Mouse (Mus musculus): Measurements from ENCODE around the gene Mpv17l. TPM values are rescaled to one million over a fixed set of nuclear protein-coding genes. Genes with fewer than 3 reads are reported as not detected.
A peak's percentile ranks its signal among the peaks of the same experiment; 100 is the strongest.

Gene Mpv17l
- total and polyA plus RNA-seq, 3 experiments = 0.51 to 1.3 (median 0.69) TPM

DNA sequence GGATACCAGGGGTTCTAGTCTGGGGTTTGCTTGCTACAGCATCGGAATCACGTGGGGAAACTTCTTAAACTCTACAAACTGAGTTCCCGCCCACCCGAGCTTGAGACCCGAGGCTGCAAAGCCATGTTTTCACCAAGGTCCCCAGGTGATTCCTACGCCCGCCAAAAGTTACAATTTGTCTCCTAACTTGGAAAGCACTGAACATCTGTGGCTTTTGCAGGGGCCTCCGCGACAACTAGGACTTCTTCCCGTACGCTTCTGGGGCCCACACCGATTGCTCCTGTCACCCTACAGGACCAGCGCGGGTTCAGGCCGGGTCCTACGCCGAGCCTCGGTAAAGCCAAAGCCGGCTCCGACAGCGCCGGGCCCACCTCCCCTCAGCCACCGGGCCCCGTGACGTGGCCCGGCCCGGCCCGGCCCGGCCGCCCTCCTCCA is 547 bp upstream of the Mpv17l start (continued):
- no peak for TF ChIP-seq MYC (IDR thresholded peaks at IDR 0.05; ENCODE audit: low read depth, low read length)
- TF ChIP-seq E2F4 (IDR thresholded peaks at IDR 0.05; ENCODE audit: insufficient replicate concordance, low read depth, low read length) = no peak
- TF ChIP-seq RCOR1 (conservative IDR thresholded peaks at IDR 0.05; ENCODE audit: low read depth, low read length) = no peak
- TF ChIP-seq EP300 (IDR thresholded peaks at IDR 0.05; ENCODE audit: low read length) = no peak

DNA sequence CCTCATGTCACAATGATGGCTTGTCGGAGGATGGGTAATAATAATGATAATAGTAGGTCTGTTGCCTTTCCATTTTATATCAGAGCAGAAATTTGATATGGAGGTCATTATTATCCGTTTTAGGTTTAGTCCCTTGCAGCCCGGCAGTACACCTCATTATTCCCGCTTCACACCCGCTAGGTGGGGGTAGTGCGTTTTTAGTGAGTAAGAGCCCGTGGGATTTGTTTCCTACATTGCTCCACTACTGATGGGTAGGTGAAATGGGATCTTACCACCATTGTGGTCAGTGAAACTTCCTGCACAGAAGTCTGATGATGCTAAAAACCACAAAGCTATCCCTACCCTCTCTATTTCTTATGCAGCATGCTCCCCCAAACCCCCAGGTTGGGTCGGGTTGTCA is 527 bp downstream of the Mpv17l start:
- Histone ChIP-seq H3K4me1 (ENCODE audit: control insufficient read depth in 1 of 2, insufficient read depth in 2 of 2) (peaks cover 3 to 39% of the 10 kb centered on the region in 2 experiments; a peak in 3 of 4 replicates), H3K9ac (ENCODE audit: insufficient read depth, low read depth) (peak overlapping the region; percentile 45), H3K9me3 (replicated peaks; ENCODE audit: low read length) (no peaks in the 10 kb centered on the region), H3K36me3 (replicated peaks in 1 of 2; ENCODE audit: control insufficient read depth in 1 of 2, insufficient read depth in 1 of 2, low read length in 1 of 2) (peaks cover 0 to 16% of the 10 kb centered on the region in 2 experiments), H3K79me2 (replicated peaks; ENCODE audit: control insufficient read depth, extremely low read depth, insufficient read depth, poor library complexity, severe bottlenecking) (peaks cover 32% of the 10 kb centered on the region), H3K27me3 (replicated peaks) (no peaks in the 10 kb centered on the region), H3K27ac (ENCODE audit: insufficient read depth, low read depth) (peak overlapping the region; percentile 52), H3K4me2 (ENCODE audit: insufficient read depth, low read depth, poor library complexity, severe bottlenecking) (peak overlapping the region; percentile 68), H3K4me3 (replicated peaks in 1 of 3; ENCODE audit: low read depth in 2 of 3, low read length in 2 of 3, poor library complexity in 1 of 3) (peak overlapping the region; percentile 75 to 91 (median 87))
- DNase-seq (ENCODE audit: extremely low read depth) = peak; percentile 91
- dilution Hi-C loops (cut with MboI; ENCODE audit: extremely low pct_ligation_motif_present, extremely low pct_unique_long_range_greater_than_20kb, low sequenced_read_pairs) (no loop called here), in situ Hi-C loops (cut with MboI; ENCODE audit: low pct_ligation_motif_present, low pct_unique_long_range_greater_than_20kb, low sequenced_read_pairs) (no loop called here)
- TF ChIP-seq MYC (IDR thresholded peaks at IDR 0.05; ENCODE audit: low read depth, low read length) = peak; percentile 50; the same call in 1 of the 2 replicates
- TF ChIP-seq E2F4 (IDR thresholded peaks at IDR 0.05; ENCODE audit: insufficient replicate concordance, low read depth, low read length) = 0 out of 2 replicates have a peak, but pooled peaks have one; percentile 45
- TF ChIP-seq MAZ (IDR thresholded peaks at IDR 0.05; ENCODE audit: low read depth, low read length) = no peak; the same call in 1 of the 2 replicates
- TF ChIP-seq MAFK (IDR thresholded peaks at IDR 0.05; ENCODE audit: insufficient replicate concordance, low read length) = 0 out of 2 replicates have a peak, but pooled peaks have one; percentile 34
- TF ChIP-seq RCOR1 (conservative IDR thresholded peaks at IDR 0.05; ENCODE audit: low read depth, low read length) = no peak
- TF ChIP-seq USF1 (IDR thresholded peaks at IDR 0.05; ENCODE audit: low read depth, low read length) = no peak
- TF ChIP-seq IRF4 (IDR thresholded peaks at IDR 0.05; ENCODE audit: low read depth, low read length) = peak; percentile 83
- TF ChIP-seq SMC3 (IDR thresholded peaks at IDR 0.05; ENCODE audit: low read depth, low read length) = peak; percentile 73
- no peak for TF ChIP-seq ZC3H11A (IDR thresholded peaks at IDR 0.05; ENCODE audit: low read depth, low read length)
- TF ChIP-seq HCFC1 (IDR thresholded peaks at IDR 0.05; ENCODE audit: low read depth, low read length) = no peak
- no peak; the same call in 1 of the 2 replicates for TF ChIP-seq MAX (IDR thresholded peaks at IDR 0.05; ENCODE audit: low read length)
- TF ChIP-seq ZKSCAN1 (IDR thresholded peaks at IDR 0.05; ENCODE audit: borderline replicate concordance, low read depth, low read length) = no peak
- no peak for TF ChIP-seq UBTF (IDR thresholded peaks at IDR 0.05; ENCODE audit: low read depth, low read length)
- 0 out of 2 replicates have a peak, but pooled peaks have one; percentile 32 for TF ChIP-seq ETS1 (conservative IDR thresholded peaks at IDR 0.05; ENCODE audit: low read depth, low read length)
- TF ChIP-seq CHD1 (IDR thresholded peaks at IDR 0.05; ENCODE audit: low read depth, low read length) = no peak
- 0 out of 2 replicates have a peak, but pooled peaks have one; percentile 26 for TF ChIP-seq TBP (conservative IDR thresholded peaks at IDR 0.05; ENCODE audit: low read depth, low read length)
- TF ChIP-seq RAD21 (IDR thresholded peaks at IDR 0.05; ENCODE audit: low read depth, low read length) = peak; percentile 81
- TF ChIP-seq NELFE (IDR thresholded peaks at IDR 0.05; ENCODE audit: low read depth, low read length) = no peak; the same call in 1 of the 2 replicates
- peak; percentile 55; the same call in 1 of the 2 replicates for TF ChIP-seq MEF2A (IDR thresholded peaks at IDR 0.05; ENCODE audit: borderline replicate concordance, low read depth, low read length)
- no peak for TF ChIP-seq GABPA (IDR thresholded peaks at IDR 0.05; ENCODE audit: insufficient replicate concordance, low read depth, low read length)
- peak; percentile 39; the same call in 1 of the 2 replicates for TF ChIP-seq CHD2 (IDR thresholded peaks at IDR 0.05; ENCODE audit: low read length)
- peak; percentile 50; the same call in 1 of the 2 replicates for TF ChIP-seq BHLHE40 (IDR thresholded peaks at IDR 0.05; ENCODE audit: low read depth, low read length)
- 0 out of 2 replicates have a peak, but pooled peaks have one; percentile 26 for TF ChIP-seq MXI1 (IDR thresholded peaks at IDR 0.05; ENCODE audit: low read depth, low read length)
- no peak for TF ChIP-seq JUN (IDR thresholded peaks at IDR 0.05; ENCODE audit: insufficient read depth, low read depth, low read length)
- peak; percentile 44; the same call in 1 of the 2 replicates for TF ChIP-seq ELF1 (IDR thresholded peaks at IDR 0.05; ENCODE audit: low read depth, low read length)
- peak; percentile 51; the same call in 1 of the 2 replicates for TF ChIP-seq EP300 (IDR thresholded peaks at IDR 0.05; ENCODE audit: low read length)
- no peak for TF ChIP-seq POLR2AphosphoS2 (IDR thresholded peaks at IDR 0.05; ENCODE audit: low read depth, low read length)
- TF ChIP-seq JUND (conservative IDR thresholded peaks at IDR 0.05; ENCODE audit: low read depth, low read length) = peak; percentile 59; the same call in 1 of the 2 replicates
- TF ChIP-seq USF2 (conservative IDR thresholded peaks at IDR 0.05; ENCODE audit: low read depth, low read length) = no peak
- peak; percentile 78; the same call in 1 of the 2 replicates for TF ChIP-seq SIN3A (IDR thresholded peaks at IDR 0.05; ENCODE audit: low read length)
- peak; percentile 30 to 85; a peak in 3 of 4 replicates for TF ChIP-seq CTCF (conservative IDR thresholded peaks at IDR 0.05 in 1 of 2, IDR thresholded peaks at IDR 0.05 in 1 of 2; ENCODE audit: low read depth in 2 of 2, low read length in 2 of 2)
- no peak for TF ChIP-seq PAX5 (IDR thresholded peaks at IDR 0.05; ENCODE audit: low read length)
- no peak for TF ChIP-seq ZMIZ1 (IDR thresholded peaks at IDR 0.05; ENCODE audit: low read depth, low read length)
- TF ChIP-seq POLR2A (IDR thresholded peaks at IDR 0.05; ENCODE audit: low read depth, low read length) = no peak
- no peak for TF ChIP-seq TCF12 (IDR thresholded peaks at IDR 0.05; ENCODE audit: low read depth, low read length)
- no peak for TF ChIP-seq ZNF384 (IDR thresholded peaks at IDR 0.05; ENCODE audit: low read depth, low read length)

Measured in CH12.LX (cell line).